Mouse (Mus musculus): Measurements from ENCODE around the gene Mon1a.

Gene Mon1a

DNA sequence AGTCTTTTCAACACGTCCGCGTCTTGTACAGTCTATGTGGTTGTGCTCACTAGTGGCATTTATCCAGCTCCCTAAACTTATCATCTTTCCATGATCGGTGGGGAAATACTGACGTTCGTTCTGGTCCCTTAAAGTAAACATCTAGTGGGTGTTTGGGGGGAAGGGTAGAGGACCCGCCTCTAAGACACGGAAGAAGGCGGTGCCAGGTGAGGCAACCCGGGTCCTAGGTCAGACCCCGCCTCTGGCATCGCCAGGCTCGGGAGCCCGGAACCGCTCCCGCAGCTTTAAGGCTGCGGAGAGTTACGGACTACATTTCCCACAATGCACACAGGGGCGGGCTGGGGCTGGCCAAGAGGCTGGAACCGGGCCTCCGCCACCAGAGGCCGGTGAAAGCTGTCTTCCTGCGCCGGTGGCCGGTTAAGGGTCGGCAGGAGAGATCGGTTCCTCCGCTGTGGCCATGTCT is at the start of gene Mon1a:
TSS of gene Mon1a (plus strand) at position 348 of the 463 bp plus-strand sequence.
- no peak for DNase-seq (ENCODE audit: extremely low spot score, low read depth, low spot score)

DNA sequence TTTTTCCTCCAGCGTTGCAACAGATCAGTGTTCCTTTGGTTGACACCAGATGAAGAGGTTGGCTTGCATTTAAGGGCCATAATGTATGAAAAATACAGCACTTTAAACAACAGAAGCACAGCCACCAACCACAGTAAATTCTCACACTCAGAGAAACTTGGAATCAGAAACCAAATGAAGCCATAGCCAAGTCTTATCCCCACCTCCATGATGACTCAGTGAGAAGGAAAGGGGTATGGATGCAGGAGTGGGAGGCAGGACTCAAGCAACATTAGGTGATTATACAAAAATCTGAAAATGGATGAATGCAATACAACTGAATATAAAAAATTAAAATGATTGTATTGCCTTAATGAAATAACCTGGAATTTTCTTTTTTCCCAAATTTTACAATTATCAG is 49.1 kb upstream of the Mon1a start:
- DNase-seq (ENCODE audit: extremely low spot score, low read depth, low spot score), result no peak

DNA sequence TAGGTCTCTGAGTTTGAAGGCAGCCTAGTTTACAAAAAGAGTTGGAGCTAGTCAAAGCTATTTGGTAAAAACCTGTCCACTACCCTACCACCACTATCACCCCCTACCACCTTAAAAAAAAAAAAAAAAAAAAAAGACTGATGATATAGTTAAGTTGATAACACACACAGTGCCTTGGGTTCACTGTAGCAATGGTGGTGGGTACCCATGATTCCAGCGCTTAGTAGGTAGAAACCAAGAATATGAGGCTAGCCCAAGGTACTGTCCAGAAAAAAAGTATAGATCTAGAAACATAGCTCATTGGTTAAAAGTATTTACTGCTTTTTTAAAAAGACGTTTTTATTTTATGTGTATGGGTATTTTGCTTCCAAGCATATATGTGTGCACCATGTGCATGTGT is 45.2 kb upstream of the Mon1a start:
- DNase-seq (ENCODE audit: extremely low spot score, low read depth, low spot score), result no peak

DNA sequence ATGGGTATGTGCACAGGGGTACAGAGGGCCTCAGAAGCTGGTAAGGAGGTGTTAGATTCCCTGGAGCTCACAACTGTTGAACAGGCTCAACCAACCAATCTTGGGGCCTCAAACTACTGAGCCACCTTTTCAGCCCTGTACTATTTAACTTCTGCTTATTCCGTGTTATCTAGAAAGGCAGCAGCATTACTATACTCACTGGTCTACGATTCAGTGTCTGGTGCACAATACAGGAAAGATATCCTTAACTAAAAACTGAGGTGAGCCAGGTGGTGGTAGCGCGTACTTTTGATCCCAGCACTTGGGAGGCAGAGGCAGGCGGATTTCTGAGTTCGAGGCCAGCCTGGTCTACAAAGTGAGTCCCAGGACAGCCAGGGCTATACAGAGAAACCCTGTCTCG is 39.0 kb upstream of the Mon1a start:
- no peak for DNase-seq (ENCODE audit: extremely low spot score, low read depth, low spot score)

DNA sequence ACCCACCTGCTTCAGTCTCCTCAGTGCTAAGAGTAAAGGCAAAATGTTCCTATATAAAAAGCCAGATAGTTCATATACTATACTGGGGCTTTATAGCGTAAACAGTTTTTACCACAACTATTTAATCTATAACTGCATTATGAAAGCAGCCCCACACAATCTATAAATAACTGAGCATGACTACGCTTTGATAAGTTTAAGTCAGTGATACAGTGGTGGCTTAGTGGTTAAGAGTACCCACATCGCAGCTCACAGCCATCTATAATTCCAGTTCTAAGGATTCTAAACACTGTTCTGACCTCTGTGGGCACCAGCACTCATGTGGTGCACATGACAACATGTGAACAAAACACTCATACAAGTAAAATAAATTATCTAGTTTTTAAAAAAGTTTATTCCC is 29.6 kb upstream of the Mon1a start:
- DNase-seq (ENCODE audit: extremely low spot score, low read depth, low spot score), result no peak

DNA sequence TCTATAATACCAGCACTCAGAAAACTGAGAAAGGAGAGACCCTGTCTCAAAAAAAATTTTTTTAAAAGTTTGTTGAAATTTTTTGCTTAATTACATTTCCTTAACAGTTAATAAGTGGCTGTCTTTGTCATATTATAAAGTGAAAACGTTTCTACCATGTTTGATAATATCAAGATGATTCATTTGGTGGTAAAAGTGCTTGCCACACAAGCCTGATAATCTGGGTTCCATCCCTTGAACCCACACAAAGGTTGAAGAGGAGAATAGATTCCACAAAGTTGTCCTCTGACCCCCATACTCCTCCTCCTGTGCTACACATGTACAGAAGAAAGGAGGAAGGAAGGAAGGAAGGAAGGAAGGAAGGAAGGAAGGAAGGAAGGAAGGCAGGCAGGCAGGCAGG is 23.5 kb upstream of the Mon1a start:
- no peak for DNase-seq (ENCODE audit: extremely low spot score, low read depth, low spot score)

DNA sequence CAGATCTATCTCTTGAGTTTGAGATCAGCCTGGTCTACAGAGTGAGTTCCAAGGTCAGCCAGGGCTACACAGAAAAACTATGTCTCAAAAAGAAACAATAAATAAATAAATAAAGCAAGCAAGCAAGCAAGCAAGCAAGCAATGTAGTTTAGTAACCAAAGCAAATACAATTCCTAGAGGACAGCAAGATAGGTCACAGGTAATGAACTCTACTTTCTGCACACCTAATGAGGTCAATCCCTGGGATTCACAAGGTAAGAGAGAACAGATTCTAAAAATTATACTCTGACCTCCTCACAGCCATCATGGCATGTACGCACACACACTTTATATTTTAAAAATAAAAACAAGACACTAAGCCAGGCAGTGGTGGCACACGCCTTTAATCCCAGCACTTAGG is 21.9 kb upstream of the Mon1a start:
- no peak for DNase-seq (ENCODE audit: extremely low spot score, low read depth, low spot score)

DNA sequence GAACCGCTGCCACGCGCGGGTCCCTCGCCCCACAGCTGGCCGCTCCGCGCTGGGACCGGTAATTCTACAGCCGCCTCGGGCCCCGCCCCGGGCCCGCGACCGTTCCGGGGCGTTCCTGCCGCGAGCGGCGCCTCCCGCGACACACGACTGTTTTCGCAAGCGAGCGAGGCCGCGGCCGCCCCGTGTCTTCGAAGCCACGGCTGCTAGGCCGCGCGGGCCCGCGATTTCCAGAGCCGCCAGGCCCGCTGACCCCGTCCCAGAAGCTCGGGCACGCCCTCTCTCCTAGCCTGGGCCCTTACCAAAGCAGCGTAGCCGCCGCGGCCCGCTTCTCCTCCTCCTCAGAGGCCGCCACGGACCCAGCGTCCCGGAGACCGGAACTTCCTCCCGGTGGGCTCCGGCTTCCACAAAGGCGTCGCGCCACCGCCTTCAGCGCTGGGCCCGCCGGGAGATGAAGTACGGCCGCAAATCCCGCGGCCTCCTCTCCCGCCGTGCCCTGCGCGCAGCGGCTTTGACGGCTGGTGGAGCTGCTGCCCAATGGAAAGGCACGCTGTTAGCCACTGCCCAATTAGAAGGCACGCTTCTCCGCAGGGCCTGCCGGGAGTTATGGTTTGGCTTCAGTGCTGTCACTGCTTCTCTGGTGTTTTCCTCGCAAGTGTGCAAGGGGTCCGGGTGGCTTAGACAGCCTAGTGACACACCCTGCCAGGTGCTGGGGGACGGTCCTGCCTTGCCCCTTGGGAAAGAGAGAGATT is 15.4 kb upstream of the Mon1a start:
- DNase-seq (ENCODE audit: extremely low spot score, low read depth, low spot score), result peak; percentile 63

DNA sequence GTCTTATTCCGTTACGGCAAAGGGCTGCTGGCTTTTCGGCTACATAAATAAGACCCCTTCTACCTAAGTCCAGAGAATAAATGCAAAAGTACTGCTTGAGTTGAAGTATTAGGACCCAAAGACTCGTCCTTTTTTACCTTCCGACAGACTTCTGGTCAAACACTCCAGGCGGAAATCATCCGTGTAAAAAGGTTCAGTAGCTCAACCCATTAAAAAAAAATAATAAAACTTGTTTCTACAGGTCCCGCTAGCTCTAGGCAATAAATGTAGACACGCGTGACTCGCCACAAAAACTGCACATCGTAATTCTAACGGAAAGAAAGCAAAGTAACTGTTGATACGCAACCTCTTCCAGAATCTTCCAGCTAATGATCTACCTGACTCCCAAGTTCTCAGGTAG is 14.8 kb upstream of the Mon1a start, which contains the start of gene Rbm6:
TSS of gene Rbm6 (minus strand) at position 101 of the 400 bp plus-strand sequence.
- DNase-seq (ENCODE audit: extremely low spot score, low read depth, low spot score), result no peak

DNA sequence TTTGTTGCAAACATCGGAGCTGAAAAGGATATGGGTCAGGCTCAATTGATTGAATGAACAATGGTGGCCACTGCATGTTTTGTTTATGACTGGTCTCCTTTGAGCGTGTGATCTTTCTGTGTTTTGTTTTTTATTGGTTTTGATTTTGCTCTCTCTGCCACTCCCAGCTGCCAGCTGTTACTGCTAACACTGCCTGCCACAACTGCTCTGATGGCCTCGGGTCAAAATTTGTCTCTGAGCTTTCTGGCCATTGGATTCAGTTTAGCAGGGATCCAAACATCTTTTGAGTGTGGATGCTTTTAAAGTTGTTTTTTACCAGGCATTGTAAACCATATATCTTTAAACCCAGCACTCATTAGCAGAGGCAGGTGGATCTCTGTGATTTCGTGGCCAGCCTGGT is 7.5 kb upstream of the Mon1a start:
- DNase-seq (ENCODE audit: extremely low spot score, low read depth, low spot score), result no peak

DNA sequence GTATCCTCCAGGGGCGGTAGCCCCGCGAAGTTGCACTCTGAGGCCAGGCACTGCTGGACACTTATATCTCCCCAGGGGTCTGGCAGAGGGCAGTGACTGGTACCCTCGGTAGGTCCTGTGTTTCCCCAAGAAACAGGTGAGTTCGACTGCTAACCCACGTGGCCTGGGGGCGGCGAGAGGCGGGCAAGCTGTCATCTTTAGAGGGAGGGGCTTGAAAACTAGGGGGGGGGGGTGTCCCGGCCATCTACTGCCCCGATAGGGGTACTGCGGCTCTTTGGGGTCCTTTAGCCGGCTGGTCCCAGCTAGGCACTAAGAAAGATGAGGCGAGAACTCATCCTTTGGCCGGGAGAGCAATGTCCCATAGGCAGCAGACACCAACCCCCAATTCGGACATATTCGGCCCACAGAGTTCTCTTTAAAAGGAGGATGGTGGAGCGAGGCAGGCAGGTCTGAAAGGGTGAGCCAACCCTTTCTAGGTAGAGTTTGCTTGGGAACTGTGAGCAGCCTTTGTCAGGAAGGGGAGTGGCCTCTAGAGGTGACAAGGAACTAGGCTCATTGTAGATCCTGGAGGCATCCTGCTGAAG is 408 bp downstream of the Mon1a start:
- DNase-seq (ENCODE audit: extremely low spot score, low read depth, low spot score), result no peak

DNA sequence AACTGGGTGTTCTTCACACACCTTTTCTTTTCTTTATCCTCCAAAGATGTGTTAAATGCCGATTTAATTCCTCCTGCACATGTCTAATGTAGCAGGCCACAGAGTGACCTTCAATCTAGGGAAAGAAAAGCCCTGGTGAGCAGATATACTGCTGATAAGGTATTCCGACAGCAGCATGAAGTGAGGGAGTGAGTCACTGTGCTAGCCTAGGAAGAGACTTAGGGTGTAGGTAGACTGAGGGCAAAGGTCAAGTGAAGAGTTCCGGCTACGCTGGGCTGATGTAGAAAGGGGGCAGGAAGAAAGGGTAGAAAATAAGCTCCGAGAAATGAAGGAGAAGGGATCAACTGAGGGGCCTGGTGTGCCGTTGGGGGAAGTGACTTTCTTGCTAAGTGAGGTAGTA is 2.3 kb downstream of the Mon1a start:
- no peak for DNase-seq (ENCODE audit: extremely low spot score, low read depth, low spot score)

DNA sequence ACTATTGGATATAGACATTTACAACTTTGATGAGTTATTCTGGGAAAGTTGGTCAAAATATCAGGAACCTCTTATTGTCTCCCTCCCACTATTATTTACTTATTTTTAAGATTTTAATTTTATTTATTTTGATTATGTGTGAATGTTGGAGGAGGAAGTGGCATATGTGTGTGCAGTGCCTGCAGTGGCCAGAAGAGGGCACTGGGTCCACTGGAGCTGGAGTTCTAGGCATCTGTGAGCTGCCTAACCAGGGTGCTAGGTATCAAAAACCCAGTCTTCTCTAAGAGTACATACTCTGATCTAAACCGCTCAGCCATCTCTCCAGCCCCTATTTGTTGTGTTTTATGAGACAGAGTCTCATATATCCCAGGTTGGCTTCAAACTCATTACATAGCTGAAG is 3.1 kb downstream of the Mon1a start:
- no peak for DNase-seq (ENCODE audit: extremely low spot score, low read depth, low spot score)

DNA sequence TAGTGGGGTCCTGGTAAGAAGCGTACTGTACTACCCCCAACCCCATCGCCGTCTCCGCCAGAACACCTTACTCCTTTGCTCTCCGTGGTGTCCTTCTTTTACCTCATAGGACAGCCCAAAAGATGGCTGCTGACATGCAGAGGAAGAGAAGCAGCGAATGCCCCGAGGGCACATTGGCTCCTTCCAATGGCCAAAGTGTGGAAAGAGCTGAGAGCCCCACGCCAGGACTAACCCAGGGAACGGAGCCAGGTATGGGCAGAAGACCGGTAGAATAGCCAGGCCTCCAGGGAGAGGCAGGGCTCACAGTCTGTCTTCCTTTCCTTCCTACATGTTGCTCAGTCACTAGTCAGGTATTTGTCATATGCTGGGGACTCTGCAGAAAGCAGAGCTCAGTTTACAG is 10.6 kb downstream of the Mon1a start:
- DNase-seq (ENCODE audit: extremely low spot score, low read depth, low spot score), result no peak

DNA sequence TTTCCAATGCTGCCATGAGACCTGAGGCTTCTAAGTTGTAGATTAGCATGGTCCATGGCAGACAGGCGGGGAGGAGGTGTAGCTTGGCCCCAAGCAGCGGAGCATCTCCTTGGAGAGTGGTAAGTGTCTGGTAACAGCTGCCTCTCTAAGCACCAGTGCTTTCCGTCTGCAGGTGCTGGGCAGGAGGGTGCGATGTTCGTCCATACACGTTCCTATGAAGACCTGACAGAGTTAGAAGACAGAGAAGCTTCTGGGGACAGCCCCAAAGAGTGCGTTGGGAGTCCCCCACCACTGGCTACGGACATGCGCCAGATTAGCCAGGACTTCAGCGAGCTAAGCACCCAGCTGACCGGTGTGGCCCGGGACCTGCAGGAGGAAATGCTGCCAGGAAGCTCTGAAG is 11.9 kb downstream of the Mon1a start:
- DNase-seq (ENCODE audit: extremely low spot score, low read depth, low spot score), result no peak

DNA sequence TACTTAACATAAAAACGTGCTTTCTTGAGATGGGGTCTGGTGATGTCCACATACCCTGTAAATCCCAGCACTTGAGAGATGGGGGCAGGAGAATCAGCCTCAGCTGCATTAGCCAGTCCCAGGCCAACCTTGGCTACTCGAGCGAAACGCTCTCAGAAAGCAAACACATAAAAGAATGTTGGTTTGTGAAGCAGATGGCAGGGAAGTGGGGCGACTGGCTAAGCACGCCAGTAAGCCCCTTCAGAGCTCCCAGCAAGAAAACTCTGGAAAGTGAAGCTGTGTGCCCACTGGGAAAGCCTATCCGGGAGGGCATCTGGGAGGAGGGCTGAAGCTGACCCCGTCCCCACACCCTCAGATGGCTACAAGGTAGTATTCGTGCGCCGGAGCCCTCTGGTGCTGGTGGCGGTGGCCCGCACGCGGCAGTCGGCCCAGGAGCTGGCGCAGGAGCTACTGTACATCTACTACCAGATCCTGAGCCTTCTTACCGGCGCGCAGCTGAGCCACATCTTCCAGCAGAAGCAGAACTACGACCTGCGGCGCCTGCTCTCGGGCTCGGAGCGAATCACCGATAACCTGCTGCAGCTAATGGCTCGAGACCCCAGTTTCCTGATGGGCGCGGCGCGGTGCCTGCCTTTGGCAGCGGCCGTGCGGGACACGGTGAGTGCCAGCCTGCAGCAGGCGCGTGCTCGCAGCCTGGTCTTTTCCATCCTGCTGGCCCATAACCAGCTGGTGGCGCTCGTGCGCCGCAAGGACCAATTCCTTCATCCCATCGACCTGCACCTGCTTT is 13.1 kb downstream of the Mon1a start:
- DNase-seq (ENCODE audit: extremely low spot score, low read depth, low spot score), result no peak

DNA sequence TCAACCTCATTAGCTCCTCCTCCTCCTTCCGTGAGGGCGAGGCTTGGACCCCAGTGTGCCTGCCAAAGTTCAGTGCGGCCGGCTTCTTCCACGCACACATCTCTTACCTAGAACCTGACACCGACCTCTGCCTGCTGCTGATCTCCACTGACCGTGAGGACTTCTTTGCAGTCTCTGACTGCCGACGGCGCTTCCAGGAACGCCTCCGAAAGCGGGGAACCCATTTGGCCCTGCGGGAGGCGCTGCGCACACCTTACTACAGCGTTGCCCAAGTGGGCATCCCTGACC is 13.6 kb downstream of the Mon1a start:
- no peak for DNase-seq (ENCODE audit: extremely low spot score, low read depth, low spot score)

DNA sequence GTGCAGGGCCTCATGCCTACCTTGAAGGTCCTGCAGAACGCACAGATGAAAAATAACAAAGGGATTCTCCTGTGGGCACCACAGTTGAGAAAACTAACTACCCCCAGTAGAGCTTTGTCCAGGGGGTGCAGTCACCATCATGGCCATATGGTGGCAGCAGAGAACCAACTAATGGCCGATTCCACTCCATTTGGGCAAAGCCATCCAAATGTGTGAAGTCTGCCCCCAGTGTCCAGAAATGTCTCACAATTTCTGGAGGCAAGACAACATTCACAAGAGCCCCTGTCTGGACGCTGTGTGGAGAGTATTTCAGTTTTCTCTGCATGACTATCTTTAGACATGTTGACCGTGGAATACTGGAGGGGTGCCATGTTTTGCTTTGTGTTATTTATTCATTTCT is 16.8 kb downstream of the Mon1a start:
- peak; percentile 79 for DNase-seq (ENCODE audit: extremely low spot score, low read depth, low spot score)

DNA sequence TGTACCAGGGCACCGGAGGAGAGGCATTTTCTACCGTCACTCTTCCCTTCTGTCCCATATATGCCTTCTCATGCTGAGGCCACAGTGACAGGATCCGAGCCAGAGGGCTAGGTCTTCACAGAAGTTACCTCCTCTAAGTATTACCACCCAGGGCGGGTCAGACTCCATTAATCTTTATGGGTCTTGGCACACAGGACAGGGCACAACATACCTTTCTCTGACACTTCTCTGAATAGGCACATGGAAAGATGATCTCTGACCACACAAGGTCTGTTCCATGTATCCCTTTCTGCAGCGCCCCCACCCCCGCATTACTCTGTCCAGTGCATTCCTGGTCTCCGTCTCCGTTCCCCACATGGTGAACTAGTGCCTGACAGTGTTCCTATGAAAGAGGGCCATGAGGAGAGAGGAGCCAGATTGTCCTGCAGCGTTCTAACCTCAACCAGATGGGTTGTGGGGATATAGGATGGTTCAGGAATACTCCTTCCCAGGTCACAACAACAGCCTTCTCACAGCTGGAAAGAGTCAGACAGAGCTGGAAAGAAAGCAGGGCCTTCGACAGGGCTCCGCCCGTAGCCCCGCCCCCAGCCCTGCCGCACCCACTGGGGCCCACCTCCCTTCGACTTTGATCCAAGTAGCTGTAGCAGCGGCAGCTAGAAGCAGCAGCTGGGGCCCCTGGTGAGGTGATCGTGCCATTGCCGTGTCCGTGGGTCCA is 18.5 kb downstream of the Mon1a start, which contains the start of gene Mst1r:
TSS of gene Mst1r (plus strand) at position 622 of the 715 bp plus-strand sequence.
- DNase-seq (ENCODE audit: extremely low spot score, low read depth, low spot score), result no peak

DNA sequence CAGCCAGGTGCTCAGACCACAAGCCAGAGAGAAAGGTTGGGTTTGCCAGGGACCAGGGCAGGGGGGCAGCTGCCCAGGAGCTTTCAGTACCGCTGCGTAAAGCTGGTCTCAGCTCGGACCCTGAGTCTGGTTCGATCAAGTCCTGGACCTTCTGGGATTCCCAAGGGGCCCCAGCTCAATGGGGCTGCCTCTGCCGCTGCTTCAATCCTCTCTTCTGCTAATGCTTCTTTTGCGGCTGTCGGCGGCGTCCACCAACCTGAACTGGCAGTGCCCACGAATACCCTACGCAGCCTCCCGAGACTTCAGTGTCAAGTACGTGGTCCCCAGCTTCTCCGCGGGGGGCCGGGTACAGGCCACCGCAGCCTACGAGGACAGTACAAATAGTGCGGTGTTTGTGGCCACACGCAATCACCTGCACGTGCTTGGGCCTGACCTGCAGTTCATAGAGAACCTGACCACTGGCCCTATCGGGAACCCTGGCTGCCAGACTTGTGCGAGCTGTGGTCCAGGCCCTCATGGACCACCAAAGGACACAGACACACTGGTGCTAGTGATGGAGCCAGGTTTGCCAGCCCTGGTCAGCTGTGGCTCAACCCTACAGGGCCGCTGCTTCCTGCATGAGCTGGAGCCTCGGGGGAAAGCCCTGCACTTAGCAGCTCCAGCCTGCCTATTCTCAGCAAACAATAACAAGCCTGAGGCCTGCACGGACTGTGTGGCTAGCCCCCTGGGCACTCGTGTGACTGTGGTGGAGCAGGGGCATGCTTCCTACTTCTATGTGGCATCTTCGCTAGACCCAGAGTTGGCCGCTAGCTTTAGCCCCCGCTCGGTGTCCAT is 19.2 kb downstream of the Mon1a start:
- no peak for DNase-seq (ENCODE audit: extremely low spot score, low read depth, low spot score)

DNA sequence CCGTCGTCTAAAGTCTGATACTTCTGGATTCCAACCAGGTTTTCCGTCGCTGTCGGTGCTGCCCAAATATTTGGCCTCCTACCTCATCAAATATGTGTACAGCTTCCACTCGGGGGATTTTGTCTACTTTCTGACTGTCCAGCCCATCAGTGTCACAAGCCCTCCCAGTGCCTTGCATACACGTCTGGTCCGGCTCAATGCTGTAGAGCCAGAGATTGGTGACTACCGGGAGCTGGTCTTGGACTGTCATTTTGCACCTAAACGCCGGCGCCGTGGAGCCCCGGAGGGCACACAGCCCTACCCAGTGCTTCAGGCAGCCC is 19.8 kb downstream of the Mon1a start:
- DNase-seq (ENCODE audit: extremely low spot score, low read depth, low spot score), result no peak

Measured in hindlimb bud, embryonic 11.5 days (tissue).